Mouse (Mus musculus) thymus, postnatal 0 days (tissue): ENCODE results near the gene Lacc1. TPM values are rescaled to one million over a fixed set of nuclear protein-coding genes. Genes with fewer than 3 reads are reported as not detected.

Source experiments
- DNase-seq: peaks from one replicate; pipeline ENCODE4 v3.0.0-alpha.2; 2015; ENCODE audit warnings: low spot score
- polyA plus RNA-seq: library from polyadenylated mRNA; unstranded; fragments of >200 nt; fragmentation: Nextera tagmentation; extraction: Ambion mirVana; gene quantifications from 2 replicates; pipeline ENCODE4 v1.2.1, GENCODE M21; 2015

The Lacc1 gene
- polyA plus RNA-seq, 1 experiment from 2014 or later = 16.2 TPM

GRCm38 (mm10) chr14:76981176-76981575, 55.5 kb downstream of the Lacc1 start:
- DNase-seq = no peak

- no peak for DNase-seq
Measured at GRCm38 (mm10) chr14:76979569-76979968, 57.1 kb downstream of the Lacc1 start.

Other genes starting within 250 kb of the Lacc1 start
- 4.9 and 5.1 TPM in 2 replicates for gene Ccdc122, start 132 bp downstream of the Lacc1 start, polyA plus RNA-seq
- gene Enox1, start 119.9 kb upstream of the Lacc1 start, polyA plus RNA-seq = 0.55 TPM in 2 replicates